Mouse (Mus musculus) limb, embryonic 15.5 days (tissue): ENCODE results near the gene Ccdc42. TPM values are rescaled to one million over a fixed set of nuclear protein-coding genes. Genes with fewer than 3 reads are reported as not detected.
A peak's percentile ranks its signal among the peaks of the same experiment; 100 is the strongest.

Source experiments
- ATAC-seq: fragments of 200-750 bp; cut with Nextera tagmentation; 2 replicates; pipeline ENCODE4 v1.8.0; 2017; ENCODE audit warnings: low read depth, moderate TSS enrichment; ENCODE audit not compliant: insufficient number of reproducible peaks, low FRiP score, low TSS enrichment
- H3K27ac ChIP-seq: fragments of 300-500 bp; sonication (generic); 2 replicates; pipeline ENCODE4 v1.5.1; 2015; ENCODE audit warnings: moderate library complexity, mild to moderate bottlenecking, inconsistent platforms
- H3K27me3 ChIP-seq: fragments of 300-500 bp; sonication (generic); 2 replicates; pipeline ENCODE4 v1.6.1; 2015; ENCODE audit warnings: inconsistent platforms
- H3K36me3 ChIP-seq: fragments of 300-500 bp; sonication (generic); 2 replicates; pipeline ENCODE4 v1.6.1; 2015; ENCODE audit warnings: inconsistent platforms
- H3K4me1 ChIP-seq: fragments of 300-500 bp; sonication (generic); 2 replicates; pipeline ENCODE4 v1.6.1; 2015; ENCODE audit warnings: inconsistent platforms
- H3K4me2 ChIP-seq: fragments of 300-500 bp; sonication (generic); 2 replicates; pipeline ENCODE4 v1.6.1; 2015; ENCODE audit warnings: mild to moderate bottlenecking, inconsistent platforms
- H3K4me3 ChIP-seq: fragments of 300-500 bp; sonication (generic); 2 replicates; pipeline ENCODE4 v1.5.1; 2015; ENCODE audit warnings: mild to moderate bottlenecking, inconsistent platforms
- H3K9ac ChIP-seq: fragments of 300-500 bp; sonication (generic); 2 replicates; pipeline ENCODE4 v1.6.1; 2015; ENCODE audit warnings: inconsistent platforms
- H3K9me3 ChIP-seq: fragments of 300-500 bp; sonication (generic); 2 replicates; pipeline ENCODE4 v1.6.1; 2016; ENCODE audit warnings: inconsistent platforms
- WGBS: fragments of 180-500 bp; shearing (Covaris S2); methylation state at CpG from one replicate; pipeline ENCODE4 v1.1.7; 2015; 5-methylcytosine and 5-hydroxymethylcytosine counted together
- polyA plus RNA-seq: library from polyadenylated mRNA; unstranded; fragments of >200 nt; fragmentation: Nextera tagmentation; extraction: Ambion mirVana; gene quantifications from 2 replicates; pipeline ENCODE4 v1.2.1, GENCODE M21; 2015

Ccdc42 gene
- polyA plus RNA-seq, 1 experiment from 2014 or later, result 0.72 TPM

- WGBS, result 77% methylated on average over 8 of the region's 8 CpGs
- no peaks in the 10 kb centered on the region for H3K27me3 ChIP-seq
These were observed 2.4 kb downstream of the Ccdc42 start for GRCm38 (mm10) chr11:68589055-68589809.

GRCm38 (mm10) chr11:68591708-68592107 is 4.9 kb downstream of the Ccdc42 start:
- Histone ChIP-seq H3K9me3 (no peaks in the 10 kb centered on the region), H3K4me1 (peaks cover 16% of the 10 kb centered on the region), H3K27me3 (no peaks in the 10 kb centered on the region), H3K4me2 (no peak overlapping the region), H3K9ac (no peak overlapping the region), H3K4me3 (no peak overlapping the region), H3K36me3 (no peaks in the 10 kb centered on the region), H3K27ac (no peak overlapping the region)
- ATAC-seq, result no peak
- WGBS, result 44% methylated on average over 5 of the region's 5 CpGs

More at GRCm38 (mm10) chr11:68589055-68589809, 2.4 kb downstream of the Ccdc42 start:
- no peaks in the 10 kb centered on the region for H3K9me3 ChIP-seq
- no peak overlapping the region for H3K4me3 ChIP-seq
- no peak overlapping the region for H3K27ac ChIP-seq
- no peak overlapping the region for H3K9ac ChIP-seq
- no peaks in the 10 kb centered on the region for H3K36me3 ChIP-seq
- no peak overlapping the region for H3K4me2 ChIP-seq
- H3K4me1 ChIP-seq, result peaks cover 10% of the 10 kb centered on the region
- no peak for ATAC-seq

GRCm38 (mm10) chr11:68593247-68593646 is 6.4 kb downstream of the Ccdc42 start:
- no peak for ATAC-seq
- no peaks in the 10 kb centered on the region for H3K36me3 ChIP-seq
- no peak overlapping the region for H3K9ac ChIP-seq
- no peaks in the 10 kb centered on the region for H3K27me3 ChIP-seq
- H3K4me1 ChIP-seq, result peaks cover 17% of the 10 kb centered on the region
- no peak overlapping the region for H3K4me3 ChIP-seq
- H3K27ac ChIP-seq, result no peak overlapping the region
- WGBS, result 53% methylated on average over 3 of the region's 3 CpGs
- no peak overlapping the region for H3K4me2 ChIP-seq
- no peaks in the 10 kb centered on the region for H3K9me3 ChIP-seq

GRCm38 (mm10) chr11:68597912-68598311 is 11.1 kb downstream of the Ccdc42 start:
- Histone ChIP-seq H3K27ac (no peak overlapping the region), H3K9ac (no peak overlapping the region), H3K4me3 (no peak overlapping the region), H3K36me3 (no peaks in the 10 kb centered on the region), H3K4me2 (no peak overlapping the region), H3K4me1 (peaks cover 49% of the 10 kb centered on the region), H3K27me3 (no peaks in the 10 kb centered on the region), H3K9me3 (no peaks in the 10 kb centered on the region)
- ATAC-seq, result no peak
- WGBS, result 87% methylated on average over 2 of the region's 2 CpGs

GRCm38 (mm10) chr11:68600551-68601021 is 13.8 kb downstream of the Ccdc42 start:
- 20% methylated on average over 6 of the region's 6 CpGs for WGBS
- H3K9ac ChIP-seq, result no peak overlapping the region
- ATAC-seq, result peak; percentile 28; the same call in 1 of the 2 replicates

GRCm38 (mm10) chr11:68601486-68601991 is 14.7 kb downstream of the Ccdc42 start:
- Histone ChIP-seq H3K4me1 (peaks cover 36% of the 10 kb centered on the region), H3K4me3 (no peak overlapping the region), H3K27ac (peak overlapping the region; percentile 89), H3K36me3 (no peaks in the 10 kb centered on the region), H3K4me2 (no peak overlapping the region), H3K9ac (no peak overlapping the region), H3K27me3 (no peaks in the 10 kb centered on the region), H3K9me3 (no peaks in the 10 kb centered on the region)
- ATAC-seq, result no peak
- 7% methylated on average over 9 of the region's 9 CpGs for WGBS

More at GRCm38 (mm10) chr11:68600551-68601021, 13.8 kb downstream of the Ccdc42 start:
- Histone ChIP-seq H3K36me3 (no peaks in the 10 kb centered on the region), H3K4me2 (no peak overlapping the region), H3K27me3 (no peaks in the 10 kb centered on the region), H3K27ac (peak overlapping the region; percentile 89), H3K9me3 (no peaks in the 10 kb centered on the region), H3K4me3 (no peak overlapping the region), H3K4me1 (peaks cover 37% of the 10 kb centered on the region)

GRCm38 (mm10) chr11:68602200-68602931 is 15.5 kb downstream of the Ccdc42 start:
- 13% methylated on average over 8 of the region's 8 CpGs for WGBS
- Histone ChIP-seq H3K27me3 (no peaks in the 10 kb centered on the region), H3K9ac (no peak overlapping the region), H3K27ac (peak overlapping the region; percentile 89), H3K4me2 (0 out of 2 replicates have a peak overlapping the region, but pooled peaks have one; percentile 3), H3K4me1 (peaks cover 33% of the 10 kb centered on the region), H3K9me3 (no peaks in the 10 kb centered on the region), H3K36me3 (no peaks in the 10 kb centered on the region), H3K4me3 (no peak overlapping the region)
- ATAC-seq, result peak; percentile 74; the same call in 1 of the 2 replicates

GRCm38 (mm10) chr11:68607046-68607445 is 20.2 kb downstream of the Ccdc42 start:
- Histone ChIP-seq H3K27ac (no peak overlapping the region), H3K36me3 (no peaks in the 10 kb centered on the region), H3K4me2 (no peak overlapping the region), H3K4me3 (no peak overlapping the region), H3K9ac (no peak overlapping the region), H3K27me3 (no peaks in the 10 kb centered on the region), H3K4me1 (peaks cover 13% of the 10 kb centered on the region), H3K9me3 (no peaks in the 10 kb centered on the region)
- no peak for ATAC-seq
- 70% methylated on average over 2 of the region's 2 CpGs for WGBS

GRCm38 (mm10) chr11:68609910-68610566 is 23.2 kb downstream of the Ccdc42 start:
- ATAC-seq, result no peak
- no peak overlapping the region for H3K9ac ChIP-seq

GRCm38 (mm10) chr11:68610567-68610947 is 23.7 kb downstream of the Ccdc42 start:
- no peaks in the 10 kb centered on the region for H3K9me3 ChIP-seq
- 92% methylated on average over 8 of the region's 8 CpGs for WGBS
- no peak overlapping the region for H3K4me3 ChIP-seq
- no peak overlapping the region for H3K4me2 ChIP-seq
- H3K27me3 ChIP-seq, result no peaks in the 10 kb centered on the region
- H3K9ac ChIP-seq, result no peak overlapping the region
- H3K27ac ChIP-seq, result no peak overlapping the region
- ATAC-seq, result no peak
- H3K36me3 ChIP-seq, result no peaks in the 10 kb centered on the region
- peaks cover 21% of the 10 kb centered on the region for H3K4me1 ChIP-seq

More at GRCm38 (mm10) chr11:68609910-68610566, 23.2 kb downstream of the Ccdc42 start:
- 44% methylated on average over 9 of the region's 9 CpGs for WGBS
- no peak overlapping the region for H3K4me3 ChIP-seq
- no peaks in the 10 kb centered on the region for H3K27me3 ChIP-seq
- no peak overlapping the region for H3K27ac ChIP-seq
- H3K4me1 ChIP-seq, result peaks cover 21% of the 10 kb centered on the region
- no peaks in the 10 kb centered on the region for H3K9me3 ChIP-seq
- no peak overlapping the region for H3K4me2 ChIP-seq
- no peaks in the 10 kb centered on the region for H3K36me3 ChIP-seq

GRCm38 (mm10) chr11:68613071-68613711 is 26.4 kb downstream of the Ccdc42 start:
- no peaks in the 10 kb centered on the region for H3K9me3 ChIP-seq
- 24% methylated on average over 5 of the region's 5 CpGs for WGBS
- peak overlapping the region; percentile 34 for H3K27ac ChIP-seq
- H3K4me1 ChIP-seq, result peaks cover 21% of the 10 kb centered on the region
- no peak overlapping the region for H3K4me3 ChIP-seq
- no peak overlapping the region for H3K4me2 ChIP-seq
- H3K9ac ChIP-seq, result no peak overlapping the region
- no peaks in the 10 kb centered on the region for H3K27me3 ChIP-seq
- no peaks in the 10 kb centered on the region for H3K36me3 ChIP-seq
- ATAC-seq, result no peak
